Mouse (Mus musculus) embryonic facial prominence, embryonic 14.5 days (tissue): ENCODE results near the gene Cryzl1. TPM values are rescaled to one million over a fixed set of nuclear protein-coding genes. Genes with fewer than 3 reads are reported as not detected.
A peak's percentile ranks its signal among the peaks of the same experiment; 100 is the strongest.
"Not testable (repeated sequence)": the region's sequence is repeated elsewhere in the genome, so short reads cannot be mapped to it uniquely, and the experiment has no call there.

Source experiments
- ATAC-seq: fragments of 200-750 bp; cut with Nextera tagmentation; 2 replicates; pipeline ENCODE4 v1.8.0; 2017; ENCODE audit warnings: low read depth, moderate number of reproducible peaks, moderate TSS enrichment
- DNase-seq: peaks from one replicate; pipeline ENCODE4 v3.0.0-alpha.2; 2015; ENCODE audit warnings: low spot score
- H3K27ac ChIP-seq: fragments of 300-500 bp; sonication (generic); replicated peaks from 2 replicates; pipeline ENCODE4 v1.5.1; 2014; ENCODE audit warnings: low read depth, mild to moderate bottlenecking, low read length, moderate library complexity
- H3K27me3 ChIP-seq: fragments of 300-500 bp; sonication (generic); replicated peaks from 2 replicates; pipeline ENCODE4 v1.6.1; 2014; ENCODE audit warnings: low read length; ENCODE audit not compliant: control insufficient read depth, insufficient read depth
- H3K36me3 ChIP-seq: fragments of 300-500 bp; sonication (generic); 2 replicates; pipeline ENCODE4 v1.6.1; 2014; ENCODE audit warnings: low read length, mixed read lengths; ENCODE audit not compliant: control insufficient read depth, insufficient read depth
- H3K4me1 ChIP-seq: fragments of 300-500 bp; sonication (generic); 2 replicates; pipeline ENCODE4 v1.6.1; 2014; ENCODE audit warnings: antibody characterized with exemption, low read length; ENCODE audit not compliant: control insufficient read depth, insufficient read depth
- H3K4me2 ChIP-seq: fragments of 300-500 bp; sonication (generic); 2 replicates; pipeline ENCODE4 v1.6.1; 2014; ENCODE audit warnings: low read depth, mild to moderate bottlenecking, low read length, moderate library complexity, mixed read lengths
- H3K4me3 ChIP-seq: fragments of 300-500 bp; sonication (generic); 2 replicates; pipeline ENCODE4 v1.5.1; 2014; ENCODE audit warnings: low read depth, mild to moderate bottlenecking, low read length
- H3K9ac ChIP-seq: fragments of 300-500 bp; sonication (generic); 2 replicates; pipeline ENCODE4 v1.6.1; 2014; ENCODE audit warnings: low read depth, mild to moderate bottlenecking, low read length, moderate library complexity, mixed read lengths
- H3K9me3 ChIP-seq: fragments of 300-500 bp; sonication (generic); 2 replicates; pipeline ENCODE4 v1.6.1; 2016; ENCODE audit warnings: low read length; ENCODE audit not compliant: control insufficient read depth
- WGBS: fragments of 180-500 bp; shearing (Covaris S2); extraction: QIAGEN DNeasy Blood & Tissue Kit; methylation state at CpG from one replicate; pipeline ENCODE4 v1.1.7; 2014; 5-methylcytosine and 5-hydroxymethylcytosine counted together
- polyA plus RNA-seq: library from polyadenylated mRNA; unstranded; fragments of >200 nt; fragmentation: Nextera tagmentation; extraction: Ambion mirVana; gene quantifications from 2 replicates; pipeline ENCODE4 v1.2.1, GENCODE M21; 2014

The Cryzl1 gene
- polyA plus RNA-seq, 1 experiment from 2014 or later = 61.8 TPM

DNA sequence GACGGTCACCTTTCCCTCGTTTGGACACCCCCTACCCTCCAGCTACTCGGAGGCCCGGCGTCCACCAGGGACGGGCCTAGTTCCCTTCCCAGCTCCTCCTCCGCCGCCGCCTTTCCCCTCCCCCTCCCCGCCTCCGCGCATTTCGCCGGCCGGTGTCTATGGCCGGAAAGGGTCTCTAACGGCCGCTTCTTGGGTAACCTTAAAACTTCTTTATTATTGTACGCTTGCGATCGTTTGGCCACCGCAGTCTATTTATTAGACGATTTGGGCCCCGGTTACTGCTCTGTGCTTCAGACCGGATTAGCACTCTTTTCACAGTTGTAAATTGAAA is 80.6 kb downstream of the Cryzl1 start:
- Histone ChIP-seq H3K36me3 (peaks cover 22% of the 10 kb centered on the region), H3K27ac (peak overlapping the region; percentile 97), H3K9ac (peak overlapping the region; percentile 89), H3K27me3 (no peaks in the 10 kb centered on the region), H3K4me3 (peak overlapping the region; percentile 77), H3K4me1 (peaks cover 4% of the 10 kb centered on the region), H3K4me2 (peak overlapping the region; percentile 70), H3K9me3 (no peaks in the 10 kb centered on the region)
- ATAC-seq (peak; percentile 69), DNase-seq (peak; percentile 73)
- under 1% methylated on average over 25 of the region's 25 CpGs for WGBS

DNA sequence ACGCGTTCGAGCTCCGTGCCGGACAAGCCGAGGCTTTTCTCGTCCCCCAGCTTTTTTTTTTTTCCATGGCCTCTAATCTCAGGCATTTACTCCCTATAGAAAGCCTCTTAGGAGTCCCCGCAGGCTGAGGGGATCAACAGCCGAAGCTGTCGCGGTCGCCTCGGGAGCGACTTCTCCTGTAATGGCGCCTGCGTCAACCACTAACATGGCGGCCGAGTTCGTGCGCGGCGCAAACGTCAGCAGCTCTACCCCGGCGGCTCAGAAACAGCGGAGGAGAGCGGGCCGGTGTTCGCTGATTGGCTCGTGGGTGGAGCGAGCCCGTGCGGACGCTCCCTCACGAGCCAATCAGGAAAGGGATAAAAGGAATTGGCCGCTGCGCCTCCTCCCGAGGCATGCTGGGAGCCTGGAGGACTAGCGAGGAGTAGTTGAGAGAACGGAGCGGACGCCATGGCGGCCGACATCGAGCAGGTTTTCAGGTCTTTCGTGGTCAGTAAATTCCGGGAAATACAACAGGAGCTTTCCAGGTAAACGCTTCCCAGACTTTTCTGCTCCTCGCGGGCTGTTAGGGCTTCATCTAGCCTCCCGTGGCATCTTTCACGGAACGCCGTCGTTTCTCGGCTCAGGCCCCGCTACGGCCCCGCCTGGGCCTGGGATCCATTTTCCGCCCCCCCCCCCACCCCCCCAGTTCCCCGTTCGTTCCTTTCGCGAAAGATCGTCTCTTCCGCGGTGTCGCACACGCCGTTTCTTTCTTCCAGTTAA is 81.1 kb downstream of the Cryzl1 start, which contains the start of gene Son:
TSS of gene Son (plus strand) at position 46 of the 759 bp plus-strand sequence.
- H3K4me2 ChIP-seq = peak within 1 kb of the TSS; percentile 76
- H3K9ac ChIP-seq = peak within 1 kb of the TSS; percentile 89
- H3K4me1 ChIP-seq = peaks cover 4% of the 10 kb centered on the region
- H3K27me3 ChIP-seq = no peaks in the 10 kb centered on the region
- peak within 1 kb of the TSS; percentile 97 for H3K27ac ChIP-seq
- peaks cover 25% of the 10 kb centered on the region for H3K36me3 ChIP-seq
- no peaks in the 10 kb centered on the region for H3K9me3 ChIP-seq
- DNase-seq (peak; percentile 99), ATAC-seq (peak; percentile 96)
- peak within 1 kb of the TSS; percentile 77 for H3K4me3 ChIP-seq
- WGBS = under 1% methylated on average over 62 of the region's 70 CpGs

DNA sequence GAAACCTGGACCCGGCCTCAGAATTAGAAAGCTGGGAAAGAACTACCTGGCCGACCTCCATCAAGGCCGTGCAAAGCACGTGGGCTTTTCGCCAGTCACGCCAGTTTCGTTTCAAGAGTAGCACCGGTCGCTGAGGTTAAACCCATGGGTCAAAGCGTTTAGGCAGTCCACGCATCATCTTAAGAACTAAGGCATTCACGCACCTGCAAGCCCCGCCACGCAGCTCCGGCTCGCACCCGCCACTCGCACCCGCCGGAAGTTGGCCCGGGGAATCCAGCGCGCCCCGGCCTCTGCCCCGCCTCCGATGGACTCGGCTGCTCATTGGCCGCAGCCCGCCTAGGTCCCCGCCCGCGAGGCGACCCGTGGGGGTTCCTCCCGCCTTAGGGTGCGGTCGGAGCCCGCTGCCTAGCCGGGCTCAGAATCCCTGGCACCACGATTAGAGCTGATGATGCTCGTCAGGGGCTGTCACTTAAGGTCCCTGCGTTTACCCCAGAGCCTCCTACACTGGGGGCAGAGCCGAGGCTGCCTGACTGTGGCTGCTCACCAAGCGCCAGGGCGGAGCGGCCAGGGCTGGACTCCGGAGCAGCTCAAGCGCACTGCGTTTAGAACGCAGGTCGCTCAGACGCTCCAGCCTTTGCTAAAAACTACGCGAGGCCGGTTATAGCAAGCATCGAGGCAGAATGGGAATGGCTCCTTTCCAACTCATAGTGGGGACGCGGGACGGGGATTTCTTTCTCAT is 81.9 kb downstream of the Cryzl1 start, which contains the start of gene Gart:
TSS of gene Gart (minus strand) at position 272 of the 739 bp plus-strand sequence.
- no peaks in the 10 kb centered on the region for H3K9me3 ChIP-seq
- H3K27me3 ChIP-seq = no peaks in the 10 kb centered on the region
- H3K27ac ChIP-seq = peak within 1 kb of the TSS; percentile 97
- peak within 1 kb of the TSS; percentile 77 for H3K4me3 ChIP-seq
- peaks cover 4% of the 10 kb centered on the region for H3K4me1 ChIP-seq
- peak within 1 kb of the TSS; percentile 89 for H3K9ac ChIP-seq
- WGBS = under 1% methylated on average over 37 of the region's 59 CpGs
- peaks cover 25% of the 10 kb centered on the region for H3K36me3 ChIP-seq
- peak; percentile 97 for DNase-seq
- peak; percentile 91 for ATAC-seq
- H3K4me2 ChIP-seq = peak within 1 kb of the TSS; percentile 76

DNA sequence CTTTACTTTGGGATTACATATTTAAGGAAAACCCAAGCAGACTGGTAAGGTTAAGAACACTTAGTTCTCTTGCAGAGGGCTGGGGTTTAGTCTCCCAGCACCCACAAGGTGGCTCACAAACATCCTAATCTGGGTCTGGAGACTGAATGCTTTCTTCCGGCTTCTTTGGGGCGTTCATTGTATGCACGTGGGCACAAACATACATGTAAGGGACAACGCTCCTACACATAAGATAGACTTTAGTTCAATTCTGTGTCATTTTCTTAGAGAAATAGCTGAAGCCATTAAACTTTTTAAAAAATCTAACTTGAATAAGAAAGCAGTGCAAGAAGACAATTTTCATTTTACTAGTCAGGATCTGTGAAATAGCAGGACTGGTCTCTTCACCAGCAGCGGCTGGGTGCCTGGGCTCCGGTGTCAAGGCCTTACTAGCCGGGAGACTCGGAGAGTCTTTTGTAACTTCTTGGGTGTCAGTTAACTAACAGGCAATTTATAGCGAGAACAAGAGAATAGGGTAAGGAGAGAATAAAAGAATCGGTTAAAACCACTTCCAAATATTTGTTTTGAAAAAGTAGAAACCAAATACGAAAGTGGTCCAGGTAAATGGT is 82.7 kb downstream of the Cryzl1 start:
- Histone ChIP-seq H3K4me3 (peak overlapping the region; percentile 77), H3K9ac (peak overlapping the region; percentile 89), H3K4me2 (peak overlapping the region; percentile 76), H3K36me3 (peaks cover 26% of the 10 kb centered on the region), H3K27ac (peak overlapping the region; percentile 97), H3K27me3 (no peaks in the 10 kb centered on the region), H3K9me3 (no peaks in the 10 kb centered on the region), H3K4me1 (peaks cover 4% of the 10 kb centered on the region)
- ATAC-seq (no peak), DNase-seq (peak; percentile 20)
- under 1% methylated on average over 11 of the region's 11 CpGs for WGBS

DNA sequence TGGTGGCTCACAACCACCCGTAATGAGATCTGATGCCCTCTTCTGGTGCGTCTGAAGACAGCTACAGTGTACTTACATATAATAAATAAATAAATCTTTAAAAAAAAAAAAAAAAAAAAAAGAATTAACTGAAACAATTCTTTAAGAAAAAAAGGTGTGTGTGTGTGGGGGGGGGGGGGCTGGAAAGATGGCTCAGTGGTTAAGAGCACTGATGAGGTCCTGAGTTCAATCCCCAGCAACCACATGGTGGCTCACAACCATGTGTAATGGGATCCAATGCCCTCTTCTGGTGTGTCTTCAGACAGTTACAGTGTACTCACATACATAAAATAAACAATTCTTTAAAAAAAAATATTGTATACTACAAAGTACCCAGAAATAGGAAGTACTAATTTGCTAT is 83.4 kb downstream of the Cryzl1 start:
- H3K9ac ChIP-seq, ATAC-seq, H3K9me3 ChIP-seq, H3K27me3 ChIP-seq, H3K4me3 ChIP-seq, H3K27ac ChIP-seq, H3K4me1 ChIP-seq, DNase-seq: not testable (repeated sequence)
- Histone ChIP-seq H3K36me3 (peaks cover 28% of the 10 kb centered on the region), H3K4me2 (peak overlapping the region; percentile 76; the same call in 1 of the 2 replicates)
- WGBS = no CpG with 5 or more reads among the region's 2 CpGs

DNA sequence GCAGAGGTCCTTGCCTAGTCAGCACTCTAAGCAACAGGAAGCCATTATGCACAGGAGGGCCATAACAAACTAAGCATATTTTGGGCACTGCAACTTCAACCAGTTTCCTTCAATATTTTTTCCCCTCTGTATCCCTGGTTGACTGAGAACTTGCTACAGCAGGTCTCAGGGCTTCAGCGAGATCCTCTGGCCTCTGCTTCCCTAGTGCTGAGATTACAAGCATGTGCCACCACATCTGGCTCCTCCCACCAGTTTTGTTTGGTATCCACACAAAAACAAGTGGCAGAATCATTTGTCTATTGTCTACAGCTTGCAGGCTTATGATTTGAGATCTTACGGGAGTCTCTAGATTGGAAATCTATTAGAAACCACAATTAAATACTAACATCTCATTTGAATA is 83.9 kb downstream of the Cryzl1 start:
- no peak for DNase-seq
- Histone ChIP-seq H3K27ac (no peak overlapping the region), H3K4me3 (no peak overlapping the region), H3K27me3 (no peaks in the 10 kb centered on the region), H3K4me2 (no peak overlapping the region), H3K36me3 (peaks cover 33% of the 10 kb centered on the region), H3K9me3 (no peaks in the 10 kb centered on the region), H3K9ac (no peak overlapping the region), H3K4me1 (peaks cover 4% of the 10 kb centered on the region)
- ATAC-seq = no peak
- 83% methylated on average over 2 of the region's 2 CpGs for WGBS

DNA sequence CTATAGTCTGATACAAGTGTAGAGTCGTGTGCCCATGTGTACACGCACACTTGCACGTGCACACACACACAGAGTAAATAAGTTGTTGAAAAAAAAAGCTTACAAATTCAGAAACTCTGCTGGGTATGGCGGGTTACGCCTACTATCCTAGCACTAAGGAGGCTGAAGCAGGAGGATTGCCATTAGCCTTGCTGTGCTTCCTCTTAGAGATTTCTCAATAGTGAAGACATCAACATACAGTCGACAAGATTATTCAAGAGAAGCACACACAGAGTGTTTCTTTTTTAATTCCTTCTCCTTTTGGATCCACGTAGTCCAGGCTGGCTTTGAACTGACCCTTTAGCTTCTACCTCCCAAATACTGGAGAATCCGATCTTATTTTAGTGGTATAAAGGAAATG is 88.6 kb downstream of the Cryzl1 start:
- Histone ChIP-seq H3K4me2 (no peak overlapping the region), H3K27ac (no peak overlapping the region), H3K9me3 (no peaks in the 10 kb centered on the region), H3K27me3 (no peaks in the 10 kb centered on the region), H3K9ac (no peak overlapping the region), H3K36me3 (peaks cover 81% of the 10 kb centered on the region), H3K4me1 (no peaks in the 10 kb centered on the region), H3K4me3 (no peak overlapping the region)
- ATAC-seq (no peak), DNase-seq (no peak)
- 90% methylated on average over 8 of the region's 8 CpGs for WGBS

DNA sequence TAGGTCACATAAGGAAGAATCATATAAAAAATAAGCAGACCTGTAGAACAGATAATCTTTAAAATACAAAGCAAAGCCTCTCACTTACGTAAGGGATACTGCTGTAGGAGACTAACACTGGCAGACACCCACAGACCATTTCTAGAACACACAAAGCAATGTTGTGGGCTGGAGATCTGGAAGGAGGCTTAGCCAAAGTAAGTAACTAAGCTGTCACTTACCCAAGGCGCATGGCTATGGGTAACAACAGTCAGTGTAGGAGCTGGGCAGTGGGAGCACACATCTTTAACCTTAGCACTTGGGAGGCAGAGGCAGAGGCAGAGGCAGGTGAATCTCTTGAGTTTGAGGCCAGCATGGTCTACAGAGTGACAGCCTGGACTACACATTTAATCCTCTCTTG is 89.1 kb downstream of the Cryzl1 start:
- Histone ChIP-seq H3K9me3 (no peaks in the 10 kb centered on the region), H3K27me3 (no peaks in the 10 kb centered on the region), H3K4me3 (no peak overlapping the region), H3K4me2 (no peak overlapping the region), H3K9ac (no peak overlapping the region), H3K36me3 (peaks cover 85% of the 10 kb centered on the region), H3K4me1 (no peaks in the 10 kb centered on the region), H3K27ac (no peak overlapping the region)
- no peak for ATAC-seq
- 93% methylated on average over 2 of the region's 2 CpGs for WGBS
- DNase-seq = no peak
